Mouse (Mus musculus) E14TG2a.4 (cell line): ENCODE results near the gene Sord.

Experiments used
- CTCF ChIP-seq: conservative IDR thresholded peaks from 2 replicates; pipeline ENCODE4 v1.5.1; 2014; ENCODE audit warnings: low read length
- NANOG ChIP-seq: IDR thresholded peaks from 2 replicates; pipeline ENCODE4 v1.6.1; 2014; ENCODE audit warnings: borderline replicate concordance, low read length, mixed read lengths
- POU5F1 ChIP-seq: IDR thresholded peaks from 2 replicates; pipeline ENCODE4 v1.6.1; 2014; ENCODE audit warnings: low read length, borderline replicate concordance

- TF ChIP-seq CTCF (no peak), POU5F1 (no peak), NANOG (no peak)
Observed at GRCm38 (mm10) chr2:122298596-122299490, 64.3 kb downstream of the Sord start, which contains the start of gene Duoxa2.
